Mouse (Mus musculus): ENCODE results near the gene Gm49366.
A peak's percentile ranks its signal among the peaks of the same experiment; 100 is the strongest.
"Not testable (repeated sequence)": the region's sequence is repeated elsewhere in the genome, so short reads cannot be mapped to it uniquely, and the experiment has no call there.

The Gm49366 gene

GRCm38 (mm10) chr12:84071696-84072095 is 33.0 kb downstream of the Gm49366 start:
- DNase-seq (ENCODE audit: extremely low spot score, low read depth, low spot score) = no peak

GRCm38 (mm10) chr12:84077371-84077990 is 38.7 kb downstream of the Gm49366 start:
- DNase-seq (ENCODE audit: extremely low spot score, low read depth, low spot score) = no peak

DNA sequence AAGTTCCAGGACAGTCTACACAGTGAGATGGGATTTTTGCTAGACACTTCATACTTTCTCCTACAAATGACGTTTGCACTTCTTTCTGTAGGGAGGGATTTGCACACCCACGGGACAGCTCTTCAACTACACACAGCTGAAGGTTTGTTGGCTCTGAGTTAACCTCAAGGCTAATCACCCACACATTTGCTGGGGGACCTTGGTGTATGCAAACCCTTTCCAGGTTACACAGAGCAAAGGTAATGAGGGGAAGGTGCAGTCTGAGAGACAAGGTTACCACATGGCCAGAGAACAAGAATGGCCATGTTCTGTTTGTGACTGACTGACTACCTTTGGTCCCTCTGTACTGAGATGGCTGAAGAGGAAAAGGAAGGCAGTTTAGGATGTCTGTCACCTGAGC is 45.1 kb downstream of the Gm49366 start:
- no peak for DNase-seq (ENCODE audit: extremely low spot score, low read depth, low spot score)

- DNase-seq (ENCODE audit: extremely low spot score, low read depth, low spot score) = no peak
Observed at GRCm38 (mm10) chr12:84084581-84084980, 45.8 kb downstream of the Gm49366 start.

DNA sequence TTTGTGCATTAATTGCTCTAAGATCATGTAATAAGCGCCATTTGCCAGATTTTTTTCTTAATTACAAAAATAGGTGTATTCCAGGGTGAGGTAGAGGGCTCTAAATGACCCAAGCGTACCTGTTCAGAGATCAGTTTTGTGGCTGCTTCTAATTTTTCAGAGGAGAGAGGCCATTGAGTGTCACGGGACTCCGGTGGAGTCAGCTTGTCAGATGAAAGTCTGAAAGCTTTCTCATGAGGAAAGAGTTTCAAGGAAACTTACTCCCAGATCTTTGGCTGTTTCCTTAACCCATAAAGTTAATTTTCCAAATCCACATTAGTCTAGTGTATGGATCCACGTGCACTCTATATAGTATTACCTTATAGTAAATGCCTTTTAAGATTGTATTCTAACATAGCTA is 55.9 kb downstream of the Gm49366 start:
- DNase-seq (ENCODE audit: extremely low spot score, low read depth, low spot score) = not testable (repeated sequence)

DNA sequence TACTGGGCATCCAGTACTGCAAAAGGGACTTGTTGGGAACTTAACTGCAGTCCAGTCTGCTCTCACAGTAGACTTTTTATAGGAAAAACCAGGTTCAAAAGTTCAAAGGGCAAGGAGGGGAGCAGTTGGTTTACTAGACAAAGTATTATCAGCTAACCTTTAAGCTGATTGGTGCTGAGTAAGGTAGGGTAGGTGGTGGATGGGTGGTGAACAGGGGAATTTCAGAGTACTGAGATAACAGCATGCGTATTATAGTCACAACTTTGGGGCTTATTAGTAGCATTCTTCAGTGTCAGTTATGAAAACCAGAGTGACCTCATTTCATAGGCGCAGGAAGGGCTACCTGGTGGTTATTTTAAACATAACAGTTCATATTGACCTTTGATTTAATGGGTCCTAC is 60.9 kb downstream of the Gm49366 start:
- no peak for DNase-seq (ENCODE audit: extremely low spot score, low read depth, low spot score)

DNA sequence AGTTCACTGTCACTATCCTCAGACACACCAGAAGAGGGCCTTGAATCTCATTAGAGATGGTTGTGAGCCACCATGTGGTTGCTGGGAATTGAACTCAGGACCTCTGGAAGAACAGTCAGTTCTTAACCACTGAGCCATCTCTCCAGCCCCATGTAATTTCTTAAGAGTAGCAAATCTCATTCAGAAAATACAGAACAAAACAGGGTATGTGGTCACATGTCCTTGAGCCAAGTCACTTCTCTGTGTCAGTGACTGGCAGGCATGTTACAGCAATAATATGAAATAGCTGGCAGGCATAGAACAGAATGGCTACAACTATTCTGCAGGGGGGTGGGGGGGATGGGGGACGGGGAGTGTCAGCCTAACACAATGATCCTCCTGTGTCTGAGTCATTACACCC is 61.3 kb downstream of the Gm49366 start:
- DNase-seq (ENCODE audit: extremely low spot score, low read depth, low spot score) = no peak

DNA sequence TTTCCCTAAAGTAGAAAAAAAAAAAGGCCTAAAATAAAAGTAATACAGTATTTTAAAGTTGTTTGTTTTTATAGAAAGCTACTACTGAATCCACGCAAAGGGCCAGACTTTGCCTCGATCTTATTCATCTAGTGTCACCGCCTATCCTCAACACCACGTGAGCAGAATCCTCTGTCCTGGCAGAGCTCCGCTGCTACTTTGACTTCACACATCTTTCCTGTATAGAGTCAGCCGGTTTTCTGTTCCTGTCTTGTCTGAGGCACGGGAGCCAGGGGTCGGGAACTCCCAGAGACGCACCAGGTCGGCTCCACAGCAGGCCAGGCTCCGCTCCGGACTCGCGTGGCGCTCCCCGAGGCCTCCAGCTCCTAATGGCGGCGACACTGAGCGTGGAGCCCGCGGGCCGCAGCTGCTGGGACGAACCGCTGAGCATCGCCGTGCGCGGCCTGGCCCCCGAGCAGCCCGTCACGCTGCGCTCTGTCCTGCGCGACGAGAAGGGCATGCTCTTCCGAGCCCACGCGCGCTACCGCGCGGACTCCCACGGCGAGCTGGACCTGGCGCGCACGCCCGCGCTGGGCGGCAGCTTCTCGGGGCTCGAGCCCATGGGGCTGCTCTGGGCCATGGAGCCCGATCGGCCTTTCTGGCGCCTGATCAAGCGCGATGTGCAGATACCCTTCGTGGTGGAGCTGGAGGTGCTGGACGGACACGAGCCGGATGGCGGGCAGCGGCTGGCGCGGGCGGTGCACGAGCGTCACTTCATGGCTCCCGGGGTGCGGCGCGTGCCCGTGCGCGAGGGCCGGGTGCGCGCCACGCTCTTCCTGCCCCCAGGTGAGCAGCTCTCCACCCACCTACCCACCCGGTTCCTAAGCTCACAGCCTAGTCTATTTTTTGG is 62.1 kb downstream of the Gm49366 start, which contains the start of gene Acot6:
Gene Acot6 (plus strand): TSS at position 51 of the 889 bp plus-strand sequence.
- peak; percentile 5 for DNase-seq (ENCODE audit: extremely low spot score, low read depth, low spot score)

DNA sequence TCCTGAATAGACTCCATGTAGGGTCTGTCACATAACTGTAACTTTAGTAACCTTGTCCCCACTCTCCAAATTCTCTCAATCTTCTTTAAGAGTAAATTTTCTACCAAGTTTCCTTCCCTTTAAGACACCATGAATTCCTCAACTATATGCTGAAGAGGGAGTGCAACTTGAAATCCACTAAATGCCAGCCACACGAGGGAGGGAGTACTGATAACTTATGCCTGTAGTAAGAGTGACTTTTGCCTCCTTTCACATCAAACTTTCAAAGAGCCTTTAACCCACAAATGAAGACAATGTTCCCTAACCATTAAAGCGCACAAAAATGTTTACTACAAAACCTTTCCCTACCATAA is 62.7 kb downstream of the Gm49366 start:
- peak; percentile 8 for DNase-seq (ENCODE audit: extremely low spot score, low read depth, low spot score)

- DNase-seq (ENCODE audit: extremely low spot score, low read depth, low spot score) = no peak
Observed at GRCm38 (mm10) chr12:84107012-84107411, 68.3 kb downstream of the Gm49366 start.

DNA sequence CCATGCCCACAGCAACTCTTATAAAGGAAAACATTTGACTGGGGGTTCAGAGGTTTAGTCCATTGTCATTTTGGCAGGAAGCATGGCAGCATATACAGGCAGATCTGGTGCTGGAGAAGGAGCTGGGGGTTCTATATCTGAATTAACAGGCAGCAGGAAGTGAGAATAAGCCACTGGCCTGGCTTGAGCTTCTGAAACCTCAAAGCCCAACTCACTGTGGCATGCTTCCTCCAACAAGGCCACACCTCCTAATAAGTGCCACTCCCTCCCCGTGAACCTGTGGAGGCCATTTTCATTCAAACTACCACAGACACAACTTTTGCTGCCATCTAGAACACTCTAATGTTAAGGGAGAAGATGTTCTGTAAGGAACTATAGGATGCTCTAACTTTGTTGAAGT is 69.0 kb downstream of the Gm49366 start:
- no peak for DNase-seq (ENCODE audit: extremely low spot score, low read depth, low spot score)

Measured in hindlimb bud, embryonic 11.5 days (tissue).